Mouse (Mus musculus) bone marrow macrophage, adult 2 months (primary cell): ENCODE data around the gene Ifit1.
"Not testable (repeated sequence)": the region's sequence is repeated elsewhere in the genome, so short reads cannot be mapped to it uniquely, and the experiment has no call there.

Experiments used
- CTCF ChIP-seq: IDR thresholded peaks from 2 replicates; pipeline ENCODE4 v1.5.1; 2012; ENCODE audit warnings: low read depth, mild to moderate bottlenecking, low read length, moderate library complexity
- POLR2A ChIP-seq: IDR thresholded peaks from 2 replicates; pipeline ENCODE4 v1.6.1; 2012; ENCODE audit warnings: mild to moderate bottlenecking, low read depth, low read length, borderline replicate concordance

- TF ChIP-seq CTCF, POLR2A: not testable (repeated sequence)
These were observed 41.4 kb upstream of the Ifit1 start for GRCm38 (mm10) chr19:34599250-34599649.
